Mouse (Mus musculus) embryonic facial prominence, embryonic 14.5 days (tissue): ENCODE results near the gene Prkacb. TPM values are rescaled to one million over a fixed set of nuclear protein-coding genes. Genes with fewer than 3 reads are reported as not detected.

Experiments used
- ATAC-seq: fragments of 200-750 bp; cut with Nextera tagmentation; 2 replicates; pipeline ENCODE4 v1.8.0; 2017; ENCODE audit warnings: low read depth, moderate number of reproducible peaks, moderate TSS enrichment
- DNase-seq: peaks from one replicate; pipeline ENCODE4 v3.0.0-alpha.2; 2015; ENCODE audit warnings: low spot score
- H3K27ac ChIP-seq: fragments of 300-500 bp; sonication (generic); replicated peaks from 2 replicates; pipeline ENCODE4 v1.5.1; 2014; ENCODE audit warnings: low read depth, mild to moderate bottlenecking, low read length, moderate library complexity
- H3K27me3 ChIP-seq: fragments of 300-500 bp; sonication (generic); replicated peaks from 2 replicates; pipeline ENCODE4 v1.6.1; 2014; ENCODE audit warnings: low read length; ENCODE audit not compliant: control insufficient read depth, insufficient read depth
- H3K36me3 ChIP-seq: fragments of 300-500 bp; sonication (generic); 2 replicates; pipeline ENCODE4 v1.6.1; 2014; ENCODE audit warnings: low read length, mixed read lengths; ENCODE audit not compliant: control insufficient read depth, insufficient read depth
- H3K4me1 ChIP-seq: fragments of 300-500 bp; sonication (generic); 2 replicates; pipeline ENCODE4 v1.6.1; 2014; ENCODE audit warnings: antibody characterized with exemption, low read length; ENCODE audit not compliant: control insufficient read depth, insufficient read depth
- H3K4me2 ChIP-seq: fragments of 300-500 bp; sonication (generic); 2 replicates; pipeline ENCODE4 v1.6.1; 2014; ENCODE audit warnings: low read depth, mild to moderate bottlenecking, low read length, moderate library complexity, mixed read lengths
- H3K4me3 ChIP-seq: fragments of 300-500 bp; sonication (generic); 2 replicates; pipeline ENCODE4 v1.5.1; 2014; ENCODE audit warnings: low read depth, mild to moderate bottlenecking, low read length
- H3K9ac ChIP-seq: fragments of 300-500 bp; sonication (generic); 2 replicates; pipeline ENCODE4 v1.6.1; 2014; ENCODE audit warnings: low read depth, mild to moderate bottlenecking, low read length, moderate library complexity, mixed read lengths
- H3K9me3 ChIP-seq: fragments of 300-500 bp; sonication (generic); 2 replicates; pipeline ENCODE4 v1.6.1; 2016; ENCODE audit warnings: low read length; ENCODE audit not compliant: control insufficient read depth
- WGBS: fragments of 180-500 bp; shearing (Covaris S2); extraction: QIAGEN DNeasy Blood & Tissue Kit; methylation state at CpG from one replicate; pipeline ENCODE4 v1.1.7; 2014; 5-methylcytosine and 5-hydroxymethylcytosine counted together
- polyA plus RNA-seq: library from polyadenylated mRNA; unstranded; fragments of >200 nt; fragmentation: Nextera tagmentation; extraction: Ambion mirVana; gene quantifications from 2 replicates; pipeline ENCODE4 v1.2.1, GENCODE M21; 2014

The Prkacb gene
- polyA plus RNA-seq, 1 experiment from 2014 or later, result 69.1 TPM

- 93% methylated on average over 11 of the region's 11 CpGs for WGBS
These were observed 81.3 kb downstream of the Prkacb start for GRCm38 (mm10) chr3:146731499-146731898.

GRCm38 (mm10) chr3:146723037-146723436 is 89.8 kb downstream of the Prkacb start:
- no peak for ATAC-seq
- Histone ChIP-seq H3K27ac (no peak overlapping the region), H3K27me3 (no peaks in the 10 kb centered on the region), H3K36me3 (peaks cover 25% of the 10 kb centered on the region), H3K4me1 (no peaks in the 10 kb centered on the region), H3K9ac (no peak overlapping the region), H3K9me3 (peaks cover 19% of the 10 kb centered on the region; the same call in 1 of the 2 replicates), H3K4me3 (no peak overlapping the region), H3K4me2 (no peak overlapping the region)
- DNase-seq, result no peak
- WGBS, result 53% methylated on average over 3 of the region's 3 CpGs

More at GRCm38 (mm10) chr3:146731499-146731898, 81.3 kb downstream of the Prkacb start:
- DNase-seq (no peak), ATAC-seq (no peak)
- H3K4me1 ChIP-seq, result no peaks in the 10 kb centered on the region
- H3K9me3 ChIP-seq, result peaks cover 10% of the 10 kb centered on the region; the same call in 1 of the 2 replicates
- H3K27me3 ChIP-seq, result no peaks in the 10 kb centered on the region
- H3K27ac ChIP-seq, result no peak overlapping the region
- H3K9ac ChIP-seq, result no peak overlapping the region
- no peak overlapping the region for H3K4me2 ChIP-seq
- H3K36me3 ChIP-seq, result peaks cover 66% of the 10 kb centered on the region
- H3K4me3 ChIP-seq, result no peak overlapping the region

GRCm38 (mm10) chr3:146719696-146720095 is 93.1 kb downstream of the Prkacb start:
- Histone ChIP-seq H3K9ac (no peak overlapping the region), H3K4me2 (no peak overlapping the region), H3K9me3 (no peaks in the 10 kb centered on the region), H3K4me1 (no peaks in the 10 kb centered on the region), H3K4me3 (no peak overlapping the region), H3K27me3 (no peaks in the 10 kb centered on the region), H3K36me3 (no peaks in the 10 kb centered on the region), H3K27ac (no peak overlapping the region)
- DNase-seq, result no peak
- 53% methylated on average over 4 of the region's 4 CpGs for WGBS
- ATAC-seq, result no peak

- no peak for ATAC-seq
- Histone ChIP-seq H3K4me3 (no peak overlapping the region), H3K9ac (no peak overlapping the region), H3K27me3 (no peaks in the 10 kb centered on the region), H3K9me3 (no peaks in the 10 kb centered on the region), H3K36me3 (no peaks in the 10 kb centered on the region), H3K4me2 (no peak overlapping the region), H3K4me1 (no peaks in the 10 kb centered on the region), H3K27ac (no peak overlapping the region)
- DNase-seq, result no peak
- 64% methylated on average over 5 of the region's 5 CpGs for WGBS
These were observed 94.5 kb downstream of the Prkacb start for GRCm38 (mm10) chr3:146718251-146718650.

- Histone ChIP-seq H3K4me3 (no peak overlapping the region), H3K36me3 (no peaks in the 10 kb centered on the region), H3K4me2 (no peak overlapping the region), H3K9ac (no peak overlapping the region), H3K9me3 (no peaks in the 10 kb centered on the region), H3K4me1 (no peaks in the 10 kb centered on the region), H3K27me3 (no peaks in the 10 kb centered on the region), H3K27ac (no peak overlapping the region)
- DNase-seq, result no peak
- ATAC-seq, result no peak
- 81% methylated on average over 7 of the region's 7 CpGs for WGBS
These were observed 100.5 kb downstream of the Prkacb start for GRCm38 (mm10) chr3:146712305-146712704.

- H3K4me3 ChIP-seq, result no peak overlapping the region
- no peaks in the 10 kb centered on the region for H3K4me1 ChIP-seq
- H3K9ac ChIP-seq, result no peak overlapping the region
- H3K9me3 ChIP-seq, result no peaks in the 10 kb centered on the region
- no peak overlapping the region for H3K4me2 ChIP-seq
- WGBS, result 34% methylated on average over 5 of the region's 6 CpGs
- H3K27ac ChIP-seq, result no peak overlapping the region
- H3K36me3 ChIP-seq, result no peaks in the 10 kb centered on the region
- DNase-seq, result no peak
- no peaks in the 10 kb centered on the region for H3K27me3 ChIP-seq
- no peak for ATAC-seq
These were observed 101.2 kb downstream of the Prkacb start for GRCm38 (mm10) chr3:146711559-146711958.

- 42% methylated on average over 7 of the region's 7 CpGs for WGBS
- Histone ChIP-seq H3K27ac (no peak overlapping the region), H3K9ac (no peak overlapping the region), H3K9me3 (no peaks in the 10 kb centered on the region), H3K36me3 (no peaks in the 10 kb centered on the region), H3K4me3 (no peak overlapping the region), H3K4me2 (no peak overlapping the region), H3K4me1 (no peaks in the 10 kb centered on the region), H3K27me3 (no peaks in the 10 kb centered on the region)
- DNase-seq (no peak), ATAC-seq (no peak)
These were observed 101.7 kb downstream of the Prkacb start for GRCm38 (mm10) chr3:146711084-146711483.

GRCm38 (mm10) chr3:146709086-146709485 is 103.7 kb downstream of the Prkacb start:
- no peaks in the 10 kb centered on the region for H3K36me3 ChIP-seq
- DNase-seq, result no peak

GRCm38 (mm10) chr3:146708381-146708780 is 104.4 kb downstream of the Prkacb start:
- Histone ChIP-seq H3K4me2 (no peak overlapping the region), H3K27me3 (no peaks in the 10 kb centered on the region), H3K27ac (no peak overlapping the region), H3K36me3 (no peaks in the 10 kb centered on the region), H3K9me3 (no peaks in the 10 kb centered on the region), H3K9ac (no peak overlapping the region), H3K4me1 (no peaks in the 10 kb centered on the region), H3K4me3 (no peak overlapping the region)
- no peak for ATAC-seq
- no peak for DNase-seq
- 69% methylated on average over 3 of the region's 3 CpGs for WGBS

More at GRCm38 (mm10) chr3:146709086-146709485, 103.7 kb downstream of the Prkacb start:
- no peaks in the 10 kb centered on the region for H3K27me3 ChIP-seq
- 75% methylated on average over 1 of the region's 1 CpGs for WGBS
- no peak overlapping the region for H3K9ac ChIP-seq
- no peaks in the 10 kb centered on the region for H3K9me3 ChIP-seq
- H3K4me2 ChIP-seq, result no peak overlapping the region
- H3K27ac ChIP-seq, result no peak overlapping the region
- no peaks in the 10 kb centered on the region for H3K4me1 ChIP-seq
- no peak overlapping the region for H3K4me3 ChIP-seq
- no peak for ATAC-seq
